Mouse (Mus musculus): ENCODE data around the gene Atp6v1g3. TPM values are rescaled to one million over a fixed set of nuclear protein-coding genes. Genes with fewer than 3 reads are reported as not detected.

Atp6v1g3 gene
- total RNA-seq (2021): not detected
- long read RNA-seq, experiment 1: 0 reads
- long read RNA-seq, experiment 2: 0 reads

- DNase-seq: no peak
These were observed at the start of gene Atp6v1g3 for GRCm38 (mm10) chr1:138273438-138273837. Gene Atp6v1g3 (plus strand): TSS chr1:138273738.

GRCm38 (mm10) chr1:138233051-138233450 lies 40.5 kb upstream of the Atp6v1g3 start:
- DNase-seq: no peak

DNA sequence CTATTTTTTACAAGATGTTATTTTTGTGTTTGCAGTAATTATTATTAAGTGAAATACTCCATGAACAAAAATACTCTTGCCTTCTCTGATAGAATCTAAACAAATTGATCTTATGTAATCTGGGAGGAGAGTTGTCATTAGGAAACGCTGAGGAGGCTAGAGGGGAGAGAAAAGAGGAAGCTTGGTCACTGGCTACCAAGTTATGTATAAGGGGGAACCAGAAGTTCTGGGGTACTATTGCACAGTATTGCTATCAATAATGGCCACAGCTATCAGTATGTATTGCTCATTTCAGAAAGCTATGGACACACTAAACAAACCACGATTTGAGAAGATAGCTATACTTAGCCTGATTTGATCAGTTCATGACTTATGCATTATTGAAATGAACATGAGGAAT lies 36.3 kb upstream of the Atp6v1g3 start:
- no peak for DNase-seq

DNA sequence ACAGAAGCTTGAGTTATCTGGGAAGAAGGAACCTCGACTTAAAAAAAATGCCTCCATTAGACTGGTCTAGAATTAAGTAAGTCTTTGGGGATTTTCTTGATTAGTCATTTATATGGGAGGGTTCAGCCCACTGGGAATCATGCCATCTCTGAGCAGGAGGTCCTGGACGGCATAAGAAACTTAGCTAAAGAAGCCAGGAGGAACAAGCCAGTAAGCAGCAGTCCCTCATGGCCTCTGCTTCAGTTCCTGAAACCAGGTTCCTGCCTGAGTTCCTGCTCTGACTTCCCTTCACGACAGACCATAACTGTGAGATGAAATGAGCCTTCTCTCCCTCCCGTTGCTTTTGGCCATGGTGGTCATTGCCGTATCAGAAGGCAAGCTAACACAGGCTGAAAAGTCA lies 29.6 kb upstream of the Atp6v1g3 start:
- DNase-seq: no peak

DNA sequence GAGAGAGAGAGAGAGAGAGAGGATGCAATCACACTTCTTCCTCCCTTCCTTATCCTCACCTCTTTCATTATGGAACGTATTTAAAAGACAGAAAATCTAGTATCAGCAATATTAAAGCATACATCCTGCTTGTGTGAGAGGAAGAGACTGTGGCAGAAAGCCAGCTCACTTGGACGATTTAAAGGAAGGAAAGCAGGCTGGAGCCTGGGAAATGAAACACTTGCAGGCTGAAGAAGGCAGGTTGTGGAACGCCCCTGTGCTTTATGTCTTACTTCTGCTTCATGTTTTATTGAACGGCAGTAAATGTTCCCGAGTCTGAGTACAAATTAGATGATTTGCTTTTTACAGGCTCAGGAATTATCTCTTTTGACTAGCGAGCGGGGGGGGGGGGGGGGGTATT lies 29.1 kb upstream of the Atp6v1g3 start:
- no peak for DNase-seq

DNA sequence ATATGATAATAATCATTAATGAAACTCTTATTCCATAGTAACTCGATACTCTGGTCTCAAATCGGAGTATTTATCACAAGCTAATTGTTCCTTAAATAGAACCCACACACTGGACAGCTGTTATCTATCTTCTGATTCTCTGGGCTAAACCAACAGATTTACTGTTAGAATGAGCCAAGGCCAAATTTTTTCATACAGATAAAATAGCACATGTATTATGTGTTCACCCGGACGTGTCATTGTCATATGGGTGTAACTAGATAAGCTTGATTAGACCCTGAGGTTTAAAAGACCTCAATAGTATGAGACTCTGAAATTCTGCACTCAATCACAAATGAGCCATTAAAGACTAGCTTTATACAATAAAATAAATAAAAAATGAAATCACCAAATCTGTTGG lies 28.4 kb upstream of the Atp6v1g3 start:
- no peak for DNase-seq

DNA sequence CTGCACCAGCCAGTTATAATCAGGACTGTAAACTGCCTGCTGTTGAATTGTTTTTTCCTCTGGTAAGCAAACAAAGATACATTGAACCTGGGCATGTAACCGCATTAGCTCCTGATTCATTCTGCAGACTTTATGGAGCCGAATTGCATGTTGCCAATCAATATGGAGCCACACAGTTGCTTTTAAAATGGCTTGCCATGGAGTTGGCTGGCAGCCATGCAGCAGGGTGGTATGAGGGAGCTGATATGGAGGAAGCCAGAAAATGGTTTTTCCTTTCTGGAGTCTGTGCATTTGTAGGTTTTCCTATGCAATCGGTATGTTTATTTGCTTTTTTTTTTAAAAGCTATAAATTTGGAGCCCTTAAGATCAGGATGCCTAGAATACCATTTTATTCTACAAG lies 28.0 kb upstream of the Atp6v1g3 start:
- no peak for DNase-seq

- DNase-seq: no peak
These were observed 26.9 kb upstream of the Atp6v1g3 start for GRCm38 (mm10) chr1:138246438-138247164.

DNA sequence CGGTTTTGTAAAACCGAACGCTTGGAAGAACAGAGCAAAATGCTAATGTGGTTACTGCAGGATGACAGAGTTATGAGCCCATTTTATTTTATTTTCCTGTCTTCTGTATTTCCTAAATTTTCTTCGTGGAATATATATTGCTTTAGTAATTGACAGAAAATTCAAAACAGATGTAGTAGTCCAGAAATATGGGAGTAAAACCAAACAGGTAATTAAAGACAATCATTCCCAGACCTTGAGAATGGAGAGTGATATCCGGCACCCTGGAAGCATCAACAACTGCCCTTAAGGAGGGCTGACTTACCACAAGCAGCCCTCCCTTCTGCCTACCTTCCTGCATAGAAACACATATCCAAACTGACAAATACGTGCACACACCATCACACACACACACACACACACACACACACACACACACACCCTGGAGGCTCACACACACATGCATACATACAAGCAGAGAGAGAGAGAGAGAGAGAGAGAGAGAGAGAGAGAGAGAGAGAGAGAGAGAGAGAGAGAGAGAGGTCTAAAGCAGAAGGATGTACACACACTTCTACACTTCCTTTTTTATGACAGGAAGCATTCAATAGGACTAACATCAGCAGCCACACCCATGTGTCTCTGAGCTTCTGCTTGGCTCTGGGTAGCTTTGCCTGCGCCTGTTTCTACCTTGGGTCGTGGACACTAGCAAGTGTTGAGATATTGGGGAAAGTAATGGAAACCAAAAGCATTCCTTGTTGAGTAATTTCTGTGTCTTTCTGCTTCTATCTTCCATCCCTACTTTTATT lies 25.6 kb upstream of the Atp6v1g3 start:
- no peak for DNase-seq

DNA sequence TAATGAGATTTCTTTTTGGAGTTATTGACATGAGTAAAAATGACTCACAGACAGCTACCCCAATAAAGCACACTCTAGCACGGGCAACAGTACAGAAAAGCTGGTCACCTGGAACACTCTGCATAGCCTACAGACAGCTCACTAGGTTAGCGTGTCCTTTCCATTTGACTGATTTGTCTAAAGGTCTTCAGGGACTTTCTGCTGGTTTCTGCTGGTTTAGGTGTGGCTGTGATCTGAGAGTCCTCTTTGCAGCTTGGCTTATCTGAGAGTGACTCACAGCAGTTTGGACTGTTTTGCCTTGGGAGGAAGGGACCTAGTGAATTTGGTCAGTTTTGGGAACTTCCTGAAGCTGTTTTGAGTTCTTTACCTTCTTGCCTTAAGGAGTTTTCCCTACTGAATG lies 24.8 kb upstream of the Atp6v1g3 start:
- no peak for DNase-seq

DNA sequence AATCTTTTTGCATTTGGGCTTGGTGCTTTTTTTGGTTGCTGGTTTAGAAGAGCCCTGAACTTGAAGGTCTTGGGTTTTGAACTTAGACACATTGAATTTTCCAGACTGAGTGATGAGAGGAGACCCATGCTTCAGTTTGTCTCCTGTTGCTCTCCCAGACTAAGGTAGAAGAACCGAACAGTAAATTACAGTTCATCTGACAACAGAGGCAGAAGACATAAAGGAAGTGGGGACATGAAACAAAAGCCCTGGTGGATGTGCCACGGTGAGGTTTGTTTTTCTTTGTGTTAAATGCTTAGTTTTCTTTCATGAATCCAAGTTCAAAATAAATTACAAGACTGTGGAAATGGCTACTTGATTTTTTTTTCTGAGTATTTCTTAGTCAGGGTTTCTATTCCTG lies 22.6 kb upstream of the Atp6v1g3 start:
- DNase-seq: no peak

DNA sequence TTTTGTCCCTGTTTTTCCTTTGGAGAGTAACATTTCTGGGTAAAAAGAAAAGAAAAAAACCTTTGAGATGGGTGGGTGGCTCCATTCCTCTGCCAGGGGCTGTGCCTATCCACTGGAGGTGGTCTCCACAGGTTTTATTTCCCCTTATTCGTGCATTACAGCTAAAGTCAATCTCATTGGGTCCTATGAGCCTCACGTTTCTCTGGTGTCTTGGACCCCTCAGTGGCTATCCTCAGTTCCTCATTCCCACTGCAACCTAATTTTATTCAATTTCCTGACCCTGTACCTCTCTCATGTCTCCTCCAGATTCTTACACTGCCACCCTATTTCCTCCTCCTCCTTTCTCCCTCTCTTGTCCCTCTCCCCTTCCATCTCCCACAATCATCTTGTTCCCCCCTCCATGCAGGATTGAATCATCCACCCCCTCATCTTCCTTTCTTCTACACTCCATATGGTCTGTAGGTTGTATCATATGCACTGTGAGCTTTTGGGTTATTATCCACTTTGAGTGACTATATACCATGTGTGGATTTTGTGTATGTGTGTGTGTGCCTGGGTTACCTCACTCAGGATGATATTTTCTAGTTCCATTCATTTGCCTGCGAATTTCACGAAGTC lies 17.3 kb upstream of the Atp6v1g3 start:
- DNase-seq: no peak

GRCm38 (mm10) chr1:138258758-138259157 lies 14.8 kb upstream of the Atp6v1g3 start:
- no peak for DNase-seq

DNA sequence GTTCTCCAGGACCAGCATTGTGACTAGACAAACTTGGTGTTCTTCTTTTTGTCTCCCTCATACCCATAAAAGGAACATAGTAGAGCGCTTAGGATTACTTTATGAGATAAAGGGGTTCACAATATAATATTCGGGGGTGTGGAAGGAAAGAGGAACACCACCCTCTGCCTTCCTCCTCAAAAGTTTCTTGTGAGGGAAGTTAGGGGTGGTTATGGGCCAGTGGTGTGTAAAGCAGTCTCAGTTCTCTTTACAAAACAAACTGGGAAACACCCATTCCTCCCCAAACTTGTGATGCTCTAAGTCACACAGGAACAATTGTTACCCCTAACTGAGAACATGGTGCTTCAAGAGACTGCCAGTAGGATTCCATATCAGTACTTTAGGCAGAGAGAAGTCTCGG lies 12.0 kb upstream of the Atp6v1g3 start:
- no peak for DNase-seq

GRCm38 (mm10) chr1:138262408-138262807 lies 11.1 kb upstream of the Atp6v1g3 start:
- no peak for DNase-seq

GRCm38 (mm10) chr1:138267465-138268055 lies 6.0 kb upstream of the Atp6v1g3 start:
- no peak for DNase-seq

DNA sequence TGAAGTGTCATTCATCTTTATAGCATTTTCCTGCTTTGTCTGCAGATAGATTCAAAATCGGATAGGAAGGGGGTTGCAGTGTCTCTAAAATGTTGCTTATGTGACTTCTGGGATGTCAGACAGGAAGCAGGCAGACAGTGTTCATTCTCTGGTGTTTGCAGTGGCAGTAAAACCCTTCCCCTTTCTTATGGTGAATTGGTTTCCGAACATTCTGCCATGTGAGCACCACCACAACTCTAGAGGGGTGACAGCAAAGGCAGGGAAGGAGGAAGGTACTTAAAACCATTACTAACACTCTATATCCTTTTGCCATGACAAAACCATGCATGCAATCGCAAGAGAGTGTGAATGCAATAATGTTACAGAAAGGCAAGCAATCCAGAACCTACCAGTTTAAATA lies 1.4 kb downstream of the Atp6v1g3 start:
- DNase-seq: no peak

DNA sequence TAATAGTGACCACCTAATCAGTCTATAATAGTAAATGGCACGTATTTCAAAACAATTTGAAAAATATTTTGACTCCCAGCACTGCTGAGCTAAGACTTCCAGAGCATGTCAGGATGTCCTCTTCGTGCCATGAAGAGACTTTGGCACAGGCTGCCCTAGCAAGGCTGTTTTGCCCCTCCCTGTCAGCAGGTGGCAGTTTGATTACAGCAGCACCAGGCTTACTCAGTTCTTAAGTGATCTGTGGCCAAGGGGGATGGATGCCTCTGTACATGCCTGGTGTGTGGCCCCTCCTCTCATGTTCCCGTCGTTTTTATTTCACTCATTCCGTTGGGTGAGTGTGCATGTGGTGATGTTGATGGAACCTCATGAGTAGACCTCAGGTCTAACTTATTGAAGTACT lies 2.3 kb downstream of the Atp6v1g3 start:
- no peak for DNase-seq

DNA sequence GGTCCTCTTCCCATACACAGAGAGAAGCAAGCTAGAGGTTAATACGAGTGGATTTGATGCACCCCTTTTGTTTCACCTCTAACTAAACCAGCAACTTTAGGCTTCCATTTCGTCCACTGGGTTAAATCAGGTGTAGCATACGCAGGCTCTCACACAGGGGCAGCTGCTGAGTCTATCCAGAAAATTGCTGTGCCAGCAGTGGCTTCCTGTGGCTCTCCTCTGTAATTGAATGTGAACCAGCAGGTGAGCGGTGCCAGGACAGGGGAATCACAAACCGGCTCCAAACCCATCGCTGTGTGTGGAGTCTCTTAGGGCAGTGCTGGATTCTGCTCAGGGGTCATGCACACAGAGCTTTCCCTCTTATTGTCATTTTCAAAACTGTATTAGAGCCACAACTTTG lies 7.6 kb downstream of the Atp6v1g3 start:
- no peak for DNase-seq

DNA sequence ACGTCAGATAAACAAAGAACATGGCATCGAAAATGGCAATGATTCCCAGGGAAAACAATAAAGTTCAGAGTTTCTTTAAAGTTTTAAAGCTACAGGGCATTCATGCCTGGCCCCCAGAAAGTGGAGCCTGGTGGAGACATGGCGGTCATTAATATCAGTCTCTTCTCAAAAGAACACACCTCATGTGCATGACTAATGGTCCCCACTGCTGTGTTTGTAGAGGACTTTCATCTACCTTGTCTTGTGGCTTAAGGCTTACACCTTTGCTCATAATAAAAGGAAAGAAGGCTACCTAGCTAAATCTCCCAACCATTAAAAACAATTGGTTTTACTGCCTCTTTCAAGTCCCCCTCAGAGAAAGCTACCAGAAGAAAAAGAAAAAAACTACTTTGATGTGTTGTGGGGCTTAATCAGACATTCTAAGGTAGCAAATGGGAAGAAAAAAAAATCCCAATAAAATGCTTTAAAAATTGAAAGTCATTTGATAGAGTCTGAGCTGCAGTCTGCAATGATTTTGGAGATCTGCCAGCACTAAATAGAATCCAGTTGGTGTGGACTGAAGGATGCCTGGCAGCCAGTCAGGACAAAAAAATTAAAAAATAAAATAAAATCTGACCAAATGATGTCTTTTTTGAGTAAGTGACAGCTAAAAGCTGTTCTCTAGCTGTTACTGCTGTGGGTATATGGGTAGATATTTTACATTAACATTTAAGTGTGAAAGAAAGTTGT lies 9.0 kb downstream of the Atp6v1g3 start:
- DNase-seq: no peak

DNA sequence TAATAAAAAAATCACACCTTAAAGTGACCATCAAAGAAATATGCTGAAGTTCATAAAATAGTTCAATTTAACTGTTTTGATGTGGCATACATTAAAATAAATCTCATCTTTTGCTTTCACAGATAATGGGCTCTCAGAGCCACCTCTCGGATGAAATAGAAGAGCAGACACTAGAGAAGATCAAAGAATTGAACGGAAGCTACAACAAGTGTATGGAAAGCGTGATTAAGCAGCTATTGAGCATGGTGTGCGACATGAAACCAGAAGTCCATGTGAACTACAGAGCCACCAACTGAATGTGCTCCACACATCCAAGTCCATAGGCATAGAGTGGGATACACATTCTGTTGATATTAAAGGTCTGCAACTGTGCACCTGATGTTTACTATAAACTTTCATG lies 14.1 kb downstream of the Atp6v1g3 start:
- DNase-seq: no peak

DNA sequence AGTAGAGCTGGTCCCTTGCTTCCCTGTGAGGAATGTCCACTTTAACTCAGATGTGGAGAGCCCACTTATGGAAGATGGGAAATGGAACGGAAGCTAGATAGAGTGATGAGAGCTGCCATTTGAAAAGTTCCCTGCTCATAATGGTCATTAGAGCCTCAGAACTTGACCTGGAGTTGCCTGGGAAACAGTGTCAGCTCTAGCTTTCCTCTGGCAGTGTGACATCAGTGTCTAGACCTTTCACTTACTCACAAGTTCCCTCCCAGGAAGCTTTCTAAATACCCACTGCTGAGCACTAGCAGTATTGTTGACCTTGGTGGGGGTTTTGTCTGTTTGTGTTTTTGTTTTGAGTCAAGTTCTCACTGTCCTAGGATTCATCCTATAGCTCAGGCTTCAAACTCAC lies 15.2 kb downstream of the Atp6v1g3 start:
- DNase-seq: no peak
